Mouse (Mus musculus): Measurements from ENCODE around the gene Lbp. TPM values are rescaled to one million over a fixed set of nuclear protein-coding genes. Genes with fewer than 3 reads are reported as not detected.
A peak's percentile ranks its signal among the peaks of the same experiment; 100 is the strongest.

Gene Lbp
- total and polyA plus RNA-seq, 2 experiments from 2014 or later, result 4.7 to 8.0 TPM

- Histone ChIP-seq H3K4me2 (ENCODE audit: low read depth) (no peak overlapping the region), H3K9ac (no peak overlapping the region), H3K27ac (ENCODE audit: low read depth, low read length) (no peak overlapping the region), H3K4me3 (ENCODE audit: low read depth, low read length) (no peak overlapping the region), H3K9me3 (ENCODE audit: low read length) (no peaks in the 10 kb centered on the region), H3K27me3 (ENCODE audit: insufficient read depth, low read length) (no peaks in the 10 kb centered on the region), H3K36me3 (ENCODE audit: insufficient read depth) (no peaks in the 10 kb centered on the region), H3K4me1 (ENCODE audit: insufficient read depth) (no peaks in the 10 kb centered on the region)
- DNase-seq (no peak), ATAC-seq (peak; percentile 20; the same call in 1 of the 2 replicates)
- WGBS, result 13% methylated on average over 2 of the region's 2 CpGs
- TF ChIP-seq CTCF (IDR thresholded peaks at IDR 0.05; ENCODE audit: low read depth), result no peak
Observed at GRCm38 (mm10) chr2:158273646-158274045, 32.6 kb upstream of the Lbp start.

- Histone ChIP-seq H3K4me1 (ENCODE audit: insufficient read depth) (no peaks in the 10 kb centered on the region), H3K4me2 (ENCODE audit: low read depth) (no peak overlapping the region), H3K36me3 (ENCODE audit: insufficient read depth) (no peaks in the 10 kb centered on the region), H3K4me3 (ENCODE audit: low read depth, low read length) (no peak overlapping the region), H3K9ac (no peak overlapping the region), H3K9me3 (ENCODE audit: low read length) (no peaks in the 10 kb centered on the region), H3K27ac (ENCODE audit: low read depth, low read length) (no peak overlapping the region), H3K27me3 (ENCODE audit: insufficient read depth, low read length) (no peaks in the 10 kb centered on the region)
- WGBS, result 88% methylated on average over 3 of the region's 3 CpGs
- DNase-seq (no peak), ATAC-seq (no peak)
- no peak for TF ChIP-seq CTCF (IDR thresholded peaks at IDR 0.05; ENCODE audit: low read depth)
Observed at GRCm38 (mm10) chr2:158275349-158275748, 30.9 kb upstream of the Lbp start.

GRCm38 (mm10) chr2:158275811-158276210, 30.5 kb upstream of the Lbp start:
- TF ChIP-seq CTCF (IDR thresholded peaks at IDR 0.05; ENCODE audit: low read depth), result no peak
- DNase-seq, result no peak

GRCm38 (mm10) chr2:158276451-158276850, 29.8 kb upstream of the Lbp start:
- TF ChIP-seq CTCF (IDR thresholded peaks at IDR 0.05; ENCODE audit: low read depth), result no peak
- H3K4me1 ChIP-seq (ENCODE audit: insufficient read depth), result no peaks in the 10 kb centered on the region
- no peak for ATAC-seq
- H3K4me3 ChIP-seq (ENCODE audit: low read depth, low read length), result no peak overlapping the region
- DNase-seq, result no peak
- H3K27ac ChIP-seq (ENCODE audit: low read depth, low read length), result no peak overlapping the region
- H3K9ac ChIP-seq, result no peak overlapping the region
- no peaks in the 10 kb centered on the region for H3K27me3 ChIP-seq (ENCODE audit: insufficient read depth, low read length)
- no peaks in the 10 kb centered on the region for H3K36me3 ChIP-seq (ENCODE audit: insufficient read depth)
- H3K4me2 ChIP-seq (ENCODE audit: low read depth), result no peak overlapping the region
- H3K9me3 ChIP-seq (ENCODE audit: low read length), result no peaks in the 10 kb centered on the region
- 75% methylated on average over 6 of the region's 6 CpGs for WGBS

More at GRCm38 (mm10) chr2:158275811-158276210, 30.5 kb upstream of the Lbp start:
- no peaks in the 10 kb centered on the region for H3K27me3 ChIP-seq (ENCODE audit: insufficient read depth, low read length)
- 86% methylated on average over 4 of the region's 4 CpGs for WGBS
- H3K36me3 ChIP-seq (ENCODE audit: insufficient read depth), result no peaks in the 10 kb centered on the region
- H3K4me2 ChIP-seq (ENCODE audit: low read depth), result no peak overlapping the region
- H3K4me1 ChIP-seq (ENCODE audit: insufficient read depth), result no peaks in the 10 kb centered on the region
- no peak overlapping the region for H3K27ac ChIP-seq (ENCODE audit: low read depth, low read length)
- no peak overlapping the region for H3K9ac ChIP-seq
- no peak for ATAC-seq
- H3K4me3 ChIP-seq (ENCODE audit: low read depth, low read length), result no peak overlapping the region
- H3K9me3 ChIP-seq (ENCODE audit: low read length), result no peaks in the 10 kb centered on the region

GRCm38 (mm10) chr2:158276878-158277277, 29.4 kb upstream of the Lbp start:
- WGBS, result 86% methylated on average over 4 of the region's 4 CpGs

GRCm38 (mm10) chr2:158279656-158280055, 26.6 kb upstream of the Lbp start:
- no peaks in the 10 kb centered on the region for H3K4me1 ChIP-seq (ENCODE audit: insufficient read depth)
- H3K4me3 ChIP-seq (ENCODE audit: low read depth, low read length), result no peak overlapping the region
- 90% methylated on average over 4 of the region's 4 CpGs for WGBS
- ATAC-seq (no peak), DNase-seq (no peak)
- no peaks in the 10 kb centered on the region for H3K9me3 ChIP-seq (ENCODE audit: low read length)
- no peak overlapping the region for H3K27ac ChIP-seq (ENCODE audit: low read depth, low read length)
- no peaks in the 10 kb centered on the region for H3K27me3 ChIP-seq (ENCODE audit: insufficient read depth, low read length)
- no peak overlapping the region for H3K9ac ChIP-seq
- H3K36me3 ChIP-seq (ENCODE audit: insufficient read depth), result no peaks in the 10 kb centered on the region
- no peak overlapping the region for H3K4me2 ChIP-seq (ENCODE audit: low read depth)
- TF ChIP-seq CTCF (IDR thresholded peaks at IDR 0.05; ENCODE audit: low read depth), result no peak

More at GRCm38 (mm10) chr2:158276878-158277277, 29.4 kb upstream of the Lbp start:
- Histone ChIP-seq H3K4me1 (ENCODE audit: insufficient read depth) (no peaks in the 10 kb centered on the region), H3K36me3 (ENCODE audit: insufficient read depth) (no peaks in the 10 kb centered on the region), H3K4me2 (ENCODE audit: low read depth) (no peak overlapping the region), H3K9me3 (ENCODE audit: low read length) (no peaks in the 10 kb centered on the region), H3K27ac (ENCODE audit: low read depth, low read length) (no peak overlapping the region), H3K9ac (no peak overlapping the region), H3K27me3 (ENCODE audit: insufficient read depth, low read length) (no peaks in the 10 kb centered on the region), H3K4me3 (ENCODE audit: low read depth, low read length) (no peak overlapping the region)
- no peak for ATAC-seq
- TF ChIP-seq CTCF (IDR thresholded peaks at IDR 0.05; ENCODE audit: low read depth), result no peak
- no peak for DNase-seq

GRCm38 (mm10) chr2:158281497-158282205, 24.6 kb upstream of the Lbp start:
- no peaks in the 10 kb centered on the region for H3K4me1 ChIP-seq (ENCODE audit: insufficient read depth)
- no peaks in the 10 kb centered on the region for H3K36me3 ChIP-seq (ENCODE audit: insufficient read depth)
- 75% methylated on average over 16 of the region's 16 CpGs for WGBS
- no peak for TF ChIP-seq CTCF (IDR thresholded peaks at IDR 0.05; ENCODE audit: low read depth)
- H3K27ac ChIP-seq (ENCODE audit: low read depth, low read length), result no peak overlapping the region
- H3K4me2 ChIP-seq (ENCODE audit: low read depth), result no peak overlapping the region
- H3K9ac ChIP-seq, result no peak overlapping the region
- H3K27me3 ChIP-seq (ENCODE audit: insufficient read depth, low read length), result no peaks in the 10 kb centered on the region
- ATAC-seq (no peak), DNase-seq (no peak)
- H3K4me3 ChIP-seq (ENCODE audit: low read depth, low read length), result no peak overlapping the region
- H3K9me3 ChIP-seq (ENCODE audit: low read length), result no peaks in the 10 kb centered on the region
